In the genomic region with DNA sequence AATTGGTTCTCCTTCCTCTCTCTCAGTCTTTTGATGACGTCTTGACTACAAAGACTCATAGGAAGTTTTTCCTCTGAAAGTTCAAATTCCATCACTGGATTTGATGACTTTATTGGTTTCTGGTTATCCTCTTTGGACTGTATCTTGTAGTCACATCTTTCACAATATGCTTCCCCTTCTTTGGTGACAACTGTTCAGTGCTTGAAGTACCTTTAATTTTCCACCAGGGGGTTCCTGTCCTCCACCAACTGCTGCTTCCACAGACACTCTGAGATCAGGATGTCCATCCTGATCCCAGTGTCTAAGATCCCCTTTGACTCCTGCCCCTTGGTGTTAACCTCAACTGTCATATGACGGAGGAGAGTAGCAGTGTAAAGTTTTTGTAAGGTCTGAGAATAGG, we compare ENCODE assay signal across 24 mouse cellular contexts. TPM values are rescaled to one million over a fixed set of nuclear protein-coding genes. Genes with fewer than 3 reads are reported as not detected.
DNase-seq lines count a peak whose midpoint lies in the region; ATAC-seq and TF ChIP-seq lines count a peak whose summit lies in the region.
"Not testable (repeated sequence)": the region's sequence is repeated elsewhere in the genome, so short reads cannot be mapped to it uniquely, and the experiment has no call there.
"Had no signal": no experiment of that assay in that cellular context is flagged by ENCODE, and none has a peak within 500 bp of the region (broad histone marks: within the 10 kb centered on the region; RNA-seq: fewer than 3 reads in every experiment).

No protein-coding gene starts in this region.

- H3K27ac ChIP-seq in intestine, postnatal 0 days (ENCODE audit: low read depth, low read length); left cerebral cortex, adult 2 months; stomach, postnatal 0 days (replicated peaks): not testable (repeated sequence)

- not testable (repeated sequence) for H3K4me2 ChIP-seq in intestine, postnatal 0 days (replicated peaks; ENCODE audit: low read depth); stomach, postnatal 0 days (replicated peaks; ENCODE audit: low read depth)

- intact Hi-C loops in left cerebral cortex, adult 2 months (cut with DNase I) = not testable (repeated sequence)

- TF ChIP-seq CTCF in intestine, postnatal 0 days (IDR thresholded peaks at IDR 0.05; ENCODE audit: low read depth) = peak; percentile 43
- TF ChIP-seq CTCF in left cerebral cortex, adult 2 months (IDR thresholded peaks at IDR 0.05) = peak; percentile 3; the same call in 1 of the 2 replicates
- TF ChIP-seq CTCF in stomach, postnatal 0 days (IDR thresholded peaks at IDR 0.05; ENCODE audit: low read depth) = peak; percentile 41

- DNase-seq in cerebellum, adult 9-10 months = peak; percentile 45
- DNase-seq in left cerebral cortex, adult 2 months (ENCODE audit: extremely low spot score in 1 of 2, low spot score in 2 of 2); stomach, postnatal 0 days (ENCODE audit: low spot score): not testable (repeated sequence)

- not testable (repeated sequence) for H3K9ac ChIP-seq in intestine, postnatal 0 days (ENCODE audit: low read depth, low read length); stomach, postnatal 0 days (ENCODE audit: low read length)

- not testable (repeated sequence) for H3K36me3 ChIP-seq in intestine, postnatal 0 days (ENCODE audit: control insufficient read depth, insufficient read depth); stomach, postnatal 0 days (ENCODE audit: control insufficient read depth, insufficient read depth, low read length)

- 85% methylated on average over 2 of the region's 2 CpGs for WGBS in intestine, postnatal 0 days
- 75% methylated on average over 2 of the region's 2 CpGs for WGBS in stomach, postnatal 0 days

- not testable (repeated sequence) for H3K27me3 ChIP-seq in intestine, postnatal 0 days (replicated peaks; ENCODE audit: control insufficient read depth, insufficient read depth, low read length); stomach, postnatal 0 days (ENCODE audit: control insufficient read depth, insufficient read depth, low read length)

- not testable (repeated sequence) for TF ChIP-seq EP300 in stomach, postnatal 0 days (optimal IDR thresholded peaks at IDR 0.05)

- not testable (repeated sequence) for H3K9me3 ChIP-seq in intestine, postnatal 0 days (ENCODE audit: control insufficient read depth); stomach, postnatal 0 days (ENCODE audit: control insufficient read depth, low read length)

- H3K4me3 ChIP-seq in intestine, postnatal 0 days (ENCODE audit: low read depth, low read length); left cerebral cortex, adult 2 months; stomach, postnatal 0 days (ENCODE audit: low read depth, low read length): not testable (repeated sequence)

- not testable (repeated sequence) for H3K4me1 ChIP-seq in intestine, postnatal 0 days (replicated peaks; ENCODE audit: control insufficient read depth, insufficient read depth, low read length); stomach, postnatal 0 days (replicated peaks; ENCODE audit: control insufficient read depth, insufficient read depth)

- peak; percentile 66 for ATAC-seq in granulocyte monocyte progenitor cell, adult 5-6 weeks (replicated peaks; ENCODE audit: poor library complexity, severe bottlenecking)
- not testable (repeated sequence) for ATAC-seq in intestine, postnatal 0 days; stomach, postnatal 0 days (ENCODE audit: low FRiP score, low TSS enrichment)
- peak; percentile 51; the same call in 1 of the 2 replicates for ATAC-seq in megakaryocyte, adult 5-6 weeks (ENCODE audit: poor library complexity, severe bottlenecking)

RNA-seq across cellular contexts. Expression of a gene that starts 28.1 kb away (rescaled TPM):
- total RNA-seq in granulocyte monocyte progenitor cell, adult 5-6 weeks (2014; fragmentation: Nextera tagmentation) = not detected in 2 replicates
- not detected in 2 replicates for total RNA-seq in granulocyte monocyte progenitor cell, adult 5-6 weeks (2017)
- not detected in 2 replicates for polyA plus RNA-seq in intestine, postnatal 0 days (2015; fragmentation: Nextera tagmentation; extraction: Ambion mirVana)
- total RNA-seq in left cerebral cortex, adult 2 months (2021) = not detected
- total RNA-seq in megakaryocyte, adult 5-6 weeks (2015) = not detected in 2 replicates
- not detected in 2 replicates for total RNA-seq in megakaryocyte, adult 5-6 weeks (2017)
- not detected in 2 replicates for polyA plus RNA-seq in stomach, postnatal 0 days (2015; fragmentation: Nextera tagmentation; extraction: Ambion mirVana)
- total RNA-seq: adrenal gland, adult 18-20 months; adrenal gland, postnatal 10 days; adrenal gland, postnatal 36 days; gastrocnemius, postnatal 10 days; gastrocnemius, postnatal 36 days; heart, postnatal 10 days; heart, postnatal 36 days had no signal
- polyA plus RNA-seq: C2C12; CD4-positive, CD25-positive, alpha-beta regulatory T cell, adult 4 months; cortical plate, adult 2 months; embryonic facial prominence, embryonic 10.5 days; embryonic facial prominence, embryonic 13.5 days; erythroblast, embryonic 14.5 days; forebrain, embryonic 12.5 days; heart, embryonic 12.5 days; hindbrain, embryonic 10.5 days; hindbrain, embryonic 13.5 days; inflammation-experienced regulatory T-cells, adult 6 months had no signal

RNA-seq across cellular contexts. Expression of a gene that starts 29.7 kb away (rescaled TPM):
- 1.6 and 4.6 TPM in 2 replicates for total RNA-seq in granulocyte monocyte progenitor cell, adult 5-6 weeks (2014; fragmentation: Nextera tagmentation)
- 1.1 and 2.1 TPM in 2 replicates for total RNA-seq in granulocyte monocyte progenitor cell, adult 5-6 weeks (2017)
- polyA plus RNA-seq in intestine, postnatal 0 days (2015; fragmentation: Nextera tagmentation; extraction: Ambion mirVana) = 0.30 TPM in 2 replicates
- total RNA-seq in left cerebral cortex, adult 2 months (2021) = under 1 TPM; 0.42 to 0.57 TPM
- total RNA-seq in megakaryocyte, adult 5-6 weeks (2015) = 1.4 and 2.1 TPM in 2 replicates
- total RNA-seq in megakaryocyte, adult 5-6 weeks (2017) = 0.33 and 0.81 TPM in 2 replicates
- 0.64 and 0.70 TPM in 2 replicates for polyA plus RNA-seq in stomach, postnatal 0 days (2015; fragmentation: Nextera tagmentation; extraction: Ambion mirVana)
- polyA plus RNA-seq: C2C12; erythroblast, embryonic 14.5 days had no signal

RNA-seq across cellular contexts. Expression of a gene that starts 59.8 kb away (rescaled TPM):
- total RNA-seq in granulocyte monocyte progenitor cell, adult 5-6 weeks (2014; fragmentation: Nextera tagmentation) = 107 and 124 TPM in 2 replicates
- total RNA-seq in granulocyte monocyte progenitor cell, adult 5-6 weeks (2017) = 136 and 163 TPM in 2 replicates
- 132 and 157 TPM in 2 replicates for polyA plus RNA-seq in intestine, postnatal 0 days (2015; fragmentation: Nextera tagmentation; extraction: Ambion mirVana)
- total RNA-seq in left cerebral cortex, adult 2 months (2021) = 10 to 100 TPM; 45.1 to 48.0 TPM
- 85.5 and 98.8 TPM in 2 replicates for total RNA-seq in megakaryocyte, adult 5-6 weeks (2015)
- total RNA-seq in megakaryocyte, adult 5-6 weeks (2017) = 91.9 and 104 TPM in 2 replicates
- 79.1 and 84.4 TPM in 2 replicates for polyA plus RNA-seq in stomach, postnatal 0 days (2015; fragmentation: Nextera tagmentation; extraction: Ambion mirVana)
